In genomic region chr13:58065316-58065715, GRCm38 (mm10) we compare ENCODE assay signal across 13 mouse cellular contexts. TPM values are rescaled to one million over a fixed set of nuclear protein-coding genes. Genes with fewer than 3 reads are reported as not detected.
DNase-seq lines count a peak whose midpoint lies in the region; ATAC-seq and TF ChIP-seq lines count a peak whose summit lies in the region.
"Had no signal": no experiment of that assay in that cellular context is flagged by ENCODE, and none has a peak within 500 bp of the region (broad histone marks: within the 10 kb centered on the region; RNA-seq: fewer than 3 reads in every experiment).

No protein-coding gene starts in this region.

- ATAC-seq in heart, embryonic 12.5 days (ENCODE audit: insufficient number of reproducible peaks, low FRiP score), result no peak

- no peak overlapping the region for H3K9ac ChIP-seq in heart, embryonic 12.5 days
- H3K9ac ChIP-seq: embryonic facial prominence, embryonic 15.5 days; hindbrain, embryonic 15.5 days had no signal

- no peak for TF ChIP-seq CTCF in kidney, adult 2 months (conservative IDR thresholded peaks at IDR 0.05; ENCODE audit: insufficient read depth, insufficient read length, low read depth, low read length)

- WGBS in heart, embryonic 12.5 days, result 71% methylated on average over 5 of the region's 5 CpGs
- WGBS in kidney, adult 2 months, result 44% methylated on average over 5 of the region's 5 CpGs

- no peak for TF ChIP-seq POLR2A in kidney, adult 2 months (IDR thresholded peaks at IDR 0.05; ENCODE audit: low read depth, low read length)

- peak overlapping the region; percentile 69 for H3K27ac ChIP-seq in heart, embryonic 12.5 days (ENCODE audit: poor library complexity, severe bottlenecking)
- H3K27ac ChIP-seq in kidney, adult 2 months (ENCODE audit: insufficient read depth, low read depth, low read length), result peak overlapping the region; percentile 90
- H3K27ac ChIP-seq: hindbrain, embryonic 15.5 days had no signal

- H3K36me3 ChIP-seq in heart, embryonic 12.5 days, result peaks cover 13% of the 10 kb centered on the region; the same call in 1 of the 2 replicates
- no peaks in the 10 kb centered on the region for H3K36me3 ChIP-seq in kidney, adult 2 months (ENCODE audit: control insufficient read depth, insufficient read depth, low read length)
- H3K36me3 ChIP-seq: embryonic facial prominence, embryonic 15.5 days had no signal

- no peak for DNase-seq in heart, postnatal 36 days
- peak; percentile 40 for DNase-seq in ovary, postnatal 36 days (ENCODE audit: low spot score)
- no peak for DNase-seq in ovary, postnatal 14 days (ENCODE audit: low spot score)
- peak; percentile 82 for DNase-seq in kidney, adult 2 months
- DNase-seq in lung, postnatal 10 days, result peak; percentile 50
- DNase-seq in right cerebral cortex, postnatal 36 days (ENCODE audit: low spot score in 2 of 2), result no peak
- DNase-seq in cerebellum, postnatal 25 days, result no peak
- DNase-seq: cerebellum, adult 11-12 months; layer of hippocampus, postnatal 36 days; thymus, adult 2 months had no signal

- no peak overlapping the region for H3K4me3 ChIP-seq in heart, embryonic 12.5 days
- H3K4me3 ChIP-seq in kidney, adult 2 months (ENCODE audit: insufficient read depth, low read depth, low read length), result no peak overlapping the region
- H3K4me3 ChIP-seq: embryonic facial prominence, embryonic 15.5 days; hindbrain, embryonic 15.5 days had no signal

- no peaks in the 10 kb centered on the region for H3K9me3 ChIP-seq in heart, embryonic 12.5 days (replicated peaks)
- H3K9me3 ChIP-seq: embryonic facial prominence, embryonic 15.5 days; hindbrain, embryonic 15.5 days had no signal

- H3K4me1 ChIP-seq in heart, embryonic 12.5 days (replicated peaks), result peaks cover 47% of the 10 kb centered on the region
- peaks cover 20% of the 10 kb centered on the region; the same call in 1 of the 2 replicates for H3K4me1 ChIP-seq in kidney, adult 2 months (ENCODE audit: control insufficient read depth, insufficient read depth, low read length)
- H3K4me1 ChIP-seq: hindbrain, embryonic 15.5 days had no signal

- intact Hi-C loops in heart, postnatal 36 days (cut with DNase I), result no loop called here

- no peak overlapping the region for H3K4me2 ChIP-seq in heart, embryonic 12.5 days
- H3K4me2 ChIP-seq: embryonic facial prominence, embryonic 15.5 days; hindbrain, embryonic 15.5 days had no signal

- H3K27me3 ChIP-seq in heart, embryonic 12.5 days (replicated peaks), result no peaks in the 10 kb centered on the region
- H3K27me3 ChIP-seq in kidney, adult 2 months (replicated peaks; ENCODE audit: control insufficient read depth, insufficient read depth, low read length), result no peaks in the 10 kb centered on the region
- H3K27me3 ChIP-seq: embryonic facial prominence, embryonic 15.5 days; hindbrain, embryonic 15.5 days had no signal

RNA-seq across cellular contexts. Expression of gene Klhl3, which starts 48.1 kb away (rescaled TPM):
- 4.4 and 4.5 TPM in 2 replicates for polyA plus RNA-seq in heart, embryonic 12.5 days (2016; fragmentation: Nextera tagmentation; extraction: Ambion mirVana)
- 1 to 10 TPM; 1.7 to 2.5 TPM for total RNA-seq in heart, postnatal 36 days (2021)
- 24.7 and 26.3 TPM in 2 replicates for polyA plus RNA-seq in kidney, adult 2 months (2012; rRNA removed)

Comparison
In these comparisons a context has a peak if more than half of its experiments do, and no peak if none do; other contexts are left out.
1. DNase-seq: peak in ovary, postnatal 36 days (single experiment), kidney, adult 2 months (single experiment) and lung, postnatal 10 days (single experiment); none in heart, postnatal 36 days (0 of 2), ovary, postnatal 14 days (single experiment), right cerebral cortex, postnatal 36 days (0 of 2) and cerebellum, postnatal 25 days (0 of 2).